Mouse (Mus musculus): ENCODE data around the gene St13.
A peak's percentile ranks its signal among the peaks of the same experiment; 100 is the strongest.

The St13 gene

DNA sequence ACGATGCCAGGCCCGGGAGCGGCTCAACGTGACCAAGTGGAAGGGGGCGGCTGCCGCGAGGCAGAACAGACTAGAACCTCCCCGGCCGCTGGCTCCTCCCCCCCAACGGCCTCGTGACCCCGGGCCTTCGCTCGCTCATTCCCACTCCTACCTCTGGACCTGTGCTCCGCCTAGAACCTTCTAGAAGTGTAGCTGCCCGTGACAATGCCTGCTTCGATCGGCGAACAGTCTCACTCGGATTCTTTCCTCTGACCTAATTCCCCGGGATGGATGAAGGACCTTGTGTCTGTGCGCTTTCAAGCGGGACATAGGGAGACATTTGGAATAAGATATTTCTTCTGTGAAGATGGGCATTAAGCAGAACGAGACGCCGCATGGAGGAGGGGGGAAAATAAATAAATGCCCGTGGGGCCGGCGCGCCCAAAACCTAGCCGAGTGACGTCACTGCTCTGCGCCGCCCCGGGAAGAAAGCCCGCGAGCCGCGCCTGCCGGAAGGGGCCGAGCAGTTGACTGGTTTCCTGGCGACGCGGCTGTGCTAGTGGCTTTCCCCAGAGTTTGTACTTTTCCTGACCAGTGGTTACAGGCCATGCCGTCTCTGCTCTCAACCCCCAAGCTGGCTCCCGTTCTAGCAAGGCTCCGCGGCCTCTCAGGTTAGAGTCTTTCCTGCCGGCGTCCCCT lies at the start of gene St13, which contains the start of gene Xpnpep3:
Gene St13 (minus strand): TSS at position 440 of the 678 bp plus-strand sequence.
Gene Xpnpep3 (plus strand): TSS at position 501 of the 678 bp plus-strand sequence.
- DNase-seq = peak; percentile 99

GRCm38 (mm10) chr15:81448463-81448862 lies 48.6 kb upstream of the St13 start:
- DNase-seq = peak; percentile 30 to 50

GRCm38 (mm10) chr15:81439236-81439635 lies 39.4 kb upstream of the St13 start:
- no peak for DNase-seq

DNA sequence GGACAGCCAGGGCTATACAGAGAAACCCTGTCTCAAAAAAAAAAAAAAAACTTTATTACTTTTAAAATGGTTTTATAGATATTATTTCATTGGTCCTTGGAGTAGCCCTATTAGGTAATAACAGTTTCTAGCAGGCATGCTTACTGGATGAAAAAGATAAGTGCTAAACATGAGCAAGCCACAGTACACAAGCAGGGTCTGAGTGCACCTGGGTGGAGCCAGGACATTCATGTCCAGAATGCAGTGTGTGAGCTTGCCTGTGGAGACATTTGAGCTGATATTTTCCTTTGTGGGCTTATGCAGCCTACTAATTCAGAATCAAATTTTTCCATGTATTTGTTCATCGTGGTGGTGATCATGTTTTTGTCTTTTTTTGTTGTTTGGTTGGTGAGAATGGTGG lies 38.5 kb upstream of the St13 start:
- DNase-seq = no peak

DNA sequence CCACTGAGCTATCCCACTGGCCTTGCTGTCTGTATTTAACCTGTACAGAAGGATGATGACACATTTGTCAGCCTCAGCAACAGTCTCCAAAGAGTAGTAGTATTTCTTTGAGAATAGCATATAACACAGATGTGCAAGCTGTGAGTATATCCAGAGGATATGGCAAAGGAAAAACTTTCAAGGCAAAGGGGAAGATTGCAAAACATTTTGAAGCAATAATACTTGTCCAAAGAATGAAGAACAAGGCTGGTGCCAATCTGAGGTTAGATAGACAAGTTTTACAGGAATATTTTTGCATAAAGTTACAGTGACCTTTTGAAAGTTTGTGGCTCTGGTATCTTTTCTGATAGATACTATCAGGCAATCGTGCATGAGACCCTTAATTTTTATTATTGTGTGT lies 31.3 kb upstream of the St13 start:
- no peak for DNase-seq

DNA sequence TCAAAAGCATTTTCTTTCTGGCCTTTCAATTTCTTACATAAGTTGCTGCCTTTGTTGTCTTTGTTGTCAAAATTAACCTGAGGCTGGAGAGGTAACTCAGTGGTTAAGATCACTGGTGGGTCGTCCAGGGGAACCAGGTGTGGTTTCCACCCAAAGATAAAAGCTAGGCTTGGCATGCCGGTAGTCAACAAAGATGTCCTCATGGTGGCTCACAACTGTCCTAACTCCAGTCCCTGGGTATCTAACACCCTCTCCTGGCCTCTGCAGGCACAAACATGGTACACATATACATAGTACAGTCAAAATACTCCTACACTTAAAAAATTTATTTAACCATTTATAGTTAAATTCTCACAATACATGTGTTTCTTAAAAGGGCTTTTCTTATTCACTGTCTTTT lies 28.1 kb upstream of the St13 start:
- DNase-seq = no peak

DNA sequence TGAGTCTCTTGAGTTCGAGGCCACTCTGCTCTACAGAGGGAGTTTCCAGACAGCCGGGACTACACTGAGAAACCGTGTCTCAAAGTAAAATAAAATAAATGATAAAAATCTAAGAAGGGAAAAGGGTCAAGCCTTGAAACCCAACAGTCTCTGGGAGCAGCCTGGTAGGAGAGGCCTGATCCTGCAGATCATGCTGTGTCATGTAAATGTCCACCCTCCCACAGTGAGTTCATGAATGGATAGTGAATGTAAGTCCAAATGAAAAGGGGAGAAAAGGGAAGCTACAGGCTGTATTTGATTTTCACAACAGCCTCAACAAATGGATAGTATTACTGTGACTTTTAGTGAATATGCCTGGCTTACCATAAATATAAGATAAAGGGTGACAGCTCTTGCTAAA lies 25.4 kb upstream of the St13 start:
- DNase-seq = no peak

- peak in 1 of 2 experiments; percentile 39 for DNase-seq
These were observed 22.3 kb upstream of the St13 start for GRCm38 (mm10) chr15:81422156-81422681.

DNA sequence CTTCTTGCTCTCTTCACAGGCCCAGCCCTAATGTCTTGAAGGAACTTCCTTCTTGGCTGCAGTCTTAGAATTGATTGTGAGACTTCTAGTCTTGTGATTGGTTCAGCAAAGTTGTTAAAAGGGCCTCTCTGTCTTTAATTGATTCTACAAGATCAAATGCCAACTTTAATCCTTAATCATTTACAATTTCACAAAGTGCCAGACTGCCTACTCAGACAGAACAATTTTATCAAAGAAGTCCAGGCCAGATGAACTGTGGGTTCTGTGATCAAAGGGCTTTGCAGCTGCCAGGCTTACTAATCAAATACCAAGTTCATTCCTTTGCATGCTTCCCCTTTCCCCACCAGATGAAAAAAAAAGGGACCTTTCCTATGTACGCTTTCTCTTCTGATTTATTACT lies 21.6 kb upstream of the St13 start:
- DNase-seq = peak in 1 of 2 experiments; percentile 15

DNA sequence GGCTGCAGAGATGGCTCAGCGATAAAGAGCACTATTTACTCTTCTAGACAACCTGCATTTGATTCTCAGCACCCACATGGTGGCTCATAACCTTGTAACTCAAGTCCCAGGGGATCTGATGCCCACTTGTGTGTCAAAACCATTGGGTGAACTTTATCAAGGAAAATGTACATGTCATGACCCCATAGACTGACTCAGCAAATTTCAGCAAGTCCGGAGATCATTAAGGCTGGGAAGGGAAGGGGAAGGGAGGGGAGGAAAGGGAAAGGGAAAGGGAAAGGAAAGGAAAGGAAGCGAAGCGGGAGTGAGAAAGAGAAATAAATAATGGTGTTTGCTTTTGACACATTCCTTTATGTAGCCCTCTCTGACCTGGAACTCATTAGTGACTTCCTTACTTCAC lies 18.2 kb upstream of the St13 start:
- DNase-seq = no peak

- peak; percentile 83 to 91 for DNase-seq
These were observed 17.0 kb upstream of the St13 start for GRCm38 (mm10) chr15:81416763-81417310.

GRCm38 (mm10) chr15:81408199-81408598 lies 8.3 kb upstream of the St13 start, which contains the start of gene Dnajb7:
Gene Dnajb7, minus strand, starts transcription at chr15:81408299.
- no peak for DNase-seq

DNA sequence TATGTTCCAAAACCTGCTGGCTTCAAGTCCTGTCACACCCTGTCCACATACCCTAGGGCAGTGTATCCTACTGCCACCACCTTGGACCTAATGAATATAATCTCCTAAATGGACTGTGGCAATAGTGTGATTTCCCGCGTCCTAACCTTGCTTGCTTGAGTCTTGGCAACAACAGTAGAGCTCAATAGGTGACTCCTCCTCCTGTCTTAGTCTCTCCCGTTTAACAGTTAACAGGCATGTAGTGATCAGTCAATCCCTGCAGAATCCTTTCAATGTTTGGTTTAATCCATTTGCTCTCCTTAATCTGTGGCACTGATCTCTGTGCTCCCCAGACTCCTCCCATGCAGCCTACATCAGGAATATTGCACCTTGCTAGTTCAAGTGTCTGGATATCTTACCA lies 5.1 kb upstream of the St13 start:
- DNase-seq = no peak

GRCm38 (mm10) chr15:81399297-81399637 lies 610 bp downstream of the St13 start:
- DNase-seq = no peak

- no peak for DNase-seq
These were observed 1.7 kb downstream of the St13 start for GRCm38 (mm10) chr15:81398189-81398588.

GRCm38 (mm10) chr15:81394211-81394915 lies 5.5 kb downstream of the St13 start:
- DNase-seq = peak in 1 of 2 experiments; percentile 7

DNA sequence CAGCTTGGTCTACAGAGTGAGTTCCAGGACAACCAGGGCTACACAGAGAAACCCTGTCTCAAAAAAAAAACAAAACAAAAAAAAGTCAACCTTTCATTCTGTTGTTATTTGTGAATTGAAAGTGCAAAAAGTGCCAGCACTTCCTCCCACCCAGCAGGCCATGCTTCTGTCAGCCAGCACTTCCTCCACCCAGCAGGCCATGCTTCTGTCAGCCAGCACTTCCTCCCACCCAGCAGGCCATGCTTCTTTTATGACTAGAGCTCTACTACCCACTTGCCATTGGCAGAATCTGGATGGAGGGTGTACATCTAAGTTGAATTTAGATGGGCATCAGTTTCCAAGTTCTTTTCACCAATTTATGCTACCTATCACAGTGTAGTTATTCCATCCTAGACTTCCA lies 6.9 kb downstream of the St13 start:
- DNase-seq = peak in 1 of 2 experiments; percentile 24

GRCm38 (mm10) chr15:81386327-81386726 lies 13.6 kb downstream of the St13 start:
- DNase-seq = no peak

DNA sequence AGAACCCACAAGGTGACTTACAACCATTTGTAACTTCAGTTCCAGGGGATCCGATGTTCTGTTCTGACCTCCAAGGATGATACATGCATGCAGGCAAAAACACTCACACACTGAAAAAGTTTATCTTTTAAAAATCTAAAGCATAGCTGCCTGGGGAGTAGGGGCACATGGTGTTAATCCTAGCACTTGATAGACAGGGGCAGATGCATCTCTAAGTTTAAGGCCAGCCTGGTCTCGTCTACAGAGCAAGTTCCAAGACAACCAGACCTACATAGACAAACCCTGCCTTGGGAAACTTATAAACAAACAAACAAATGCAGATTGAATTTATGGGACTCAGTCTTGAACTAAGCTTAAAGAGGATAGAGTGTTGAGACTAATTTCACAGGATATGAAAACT lies 21.0 kb downstream of the St13 start:
- no peak for DNase-seq

DNA sequence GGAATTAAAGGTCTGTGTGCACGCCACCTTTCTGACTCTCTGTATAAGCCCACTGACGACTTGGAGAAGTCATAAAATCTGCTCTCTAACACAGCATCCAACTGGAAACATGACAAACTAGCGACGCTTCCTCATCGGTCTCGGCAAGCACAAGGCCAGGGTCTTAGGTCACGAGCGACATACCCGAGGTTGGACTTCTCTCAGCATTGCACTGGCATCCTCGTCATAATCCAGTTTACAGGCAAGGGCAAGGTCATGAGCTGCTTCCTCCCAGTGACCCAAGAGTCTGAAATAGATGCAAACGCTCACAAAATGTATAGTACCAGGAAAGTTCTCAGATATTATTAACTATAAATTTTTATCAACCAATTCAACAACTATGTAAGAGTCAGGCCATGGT lies 25.3 kb downstream of the St13 start:
- no peak for DNase-seq

DNA sequence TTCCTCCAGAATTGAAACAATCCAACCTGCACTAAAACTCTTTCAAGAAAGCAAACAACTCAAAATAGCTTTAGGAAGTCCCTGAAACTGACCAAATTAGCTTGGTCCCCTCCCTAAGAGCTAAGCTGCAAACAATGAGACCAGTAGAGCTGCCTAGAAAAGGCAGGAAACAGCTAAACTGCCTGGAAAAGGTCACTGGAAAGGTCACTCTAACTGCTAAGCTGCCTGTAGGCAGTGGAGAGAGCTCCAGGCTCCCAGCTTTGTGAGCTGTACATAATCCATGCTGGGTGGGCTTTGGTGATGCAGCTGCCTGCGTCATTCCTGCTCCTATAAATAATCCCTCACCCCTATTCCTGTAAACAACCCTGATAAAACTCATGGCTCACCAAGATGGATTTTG lies 29.5 kb downstream of the St13 start:
- DNase-seq = no peak

DNA sequence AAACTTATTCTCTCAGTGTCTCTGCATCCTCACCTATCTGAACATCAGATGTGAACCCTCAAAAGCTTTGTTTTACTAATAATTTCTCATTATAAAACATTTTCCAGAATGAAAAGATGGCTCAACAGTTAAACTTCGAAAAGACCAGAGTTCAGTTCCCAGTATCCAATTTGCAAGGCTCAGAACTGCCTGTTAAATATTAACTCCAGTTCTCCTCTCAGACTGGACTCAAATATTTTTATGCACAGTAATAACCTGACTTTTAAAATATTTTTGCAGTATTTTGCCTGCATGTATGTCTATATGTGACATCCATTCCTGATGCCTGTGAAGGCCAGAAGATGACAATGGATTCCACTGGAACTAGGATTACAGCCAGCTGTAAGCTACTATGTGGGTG lies 31.3 kb downstream of the St13 start:
- DNase-seq = no peak

DNA sequence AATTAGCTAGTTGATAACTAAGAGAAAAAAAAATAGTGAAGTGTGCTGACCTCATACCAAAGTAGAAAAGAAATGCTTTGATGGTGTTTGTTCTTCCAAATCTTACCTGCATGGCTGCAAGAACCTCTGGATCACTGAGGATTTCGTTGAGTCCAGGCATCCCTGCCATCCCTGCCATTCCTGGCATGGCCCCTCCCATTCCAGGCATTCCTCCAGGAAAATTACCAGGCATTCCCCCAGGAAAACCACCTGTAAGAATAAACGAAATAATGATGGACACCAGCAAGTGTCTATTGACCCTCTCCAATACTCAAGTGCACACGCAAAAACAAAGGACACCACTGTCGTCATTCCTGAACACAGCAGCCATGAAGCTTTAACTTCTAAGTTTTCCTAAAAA lies 33.6 kb downstream of the St13 start:
- no peak for DNase-seq

DNA sequence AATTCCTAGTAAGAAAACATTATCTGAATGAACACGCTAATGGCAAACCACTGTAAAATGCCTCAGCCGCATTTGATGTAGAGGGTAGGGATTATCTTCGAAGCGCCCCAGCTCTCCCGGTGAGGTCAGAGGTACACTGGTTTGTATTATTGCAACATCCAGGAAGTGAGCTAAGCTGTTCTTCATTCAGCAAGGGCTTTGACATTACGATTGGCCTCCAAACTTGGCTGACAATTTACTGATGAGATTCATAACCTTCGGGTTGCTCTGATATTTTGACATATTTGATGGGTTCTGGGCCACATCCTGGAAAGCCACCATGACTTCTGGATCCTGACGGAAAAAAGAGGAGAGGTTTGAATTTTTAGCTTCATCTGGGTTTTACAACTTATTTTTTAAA lies 34.6 kb downstream of the St13 start:
- no peak for DNase-seq

Data from kidney, postnatal 4 days (tissue).